Mouse (Mus musculus) right cerebral cortex, postnatal 14 days (tissue): ENCODE data around the gene Calu.
A peak's percentile ranks its signal among the peaks of the same experiment; 100 is the strongest.
"Not testable (repeated sequence)": the region's sequence is repeated elsewhere in the genome, so short reads cannot be mapped to it uniquely, and the experiment has no call there.

Experiments used
- DNase-seq: peaks from one replicate; pipeline ENCODE4 v3.0.0; 2022

Calu gene

GRCm38 (mm10) chr6:29363129-29363515 is 15.3 kb downstream of the Calu start:
- DNase-seq, result no peak

DNA sequence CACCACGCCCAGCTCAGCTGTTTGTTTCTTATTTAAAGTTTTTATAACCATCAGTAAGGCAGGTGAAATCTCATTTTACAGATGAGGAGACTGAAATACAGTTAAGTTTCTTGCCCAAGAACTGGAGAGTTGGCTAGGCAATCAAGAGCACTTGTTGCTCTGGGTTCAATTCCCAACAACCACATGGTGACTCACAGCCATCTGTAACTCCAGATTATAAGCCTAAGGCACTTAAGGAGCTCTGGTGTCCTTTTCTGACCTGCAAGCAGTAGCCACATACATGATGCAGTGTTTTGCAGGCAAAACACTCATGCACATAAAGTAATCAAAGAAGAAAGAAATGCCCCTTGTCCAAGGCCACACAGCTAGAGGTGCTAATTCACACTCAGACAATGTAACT is 17.4 kb downstream of the Calu start:
- no peak for DNase-seq

GRCm38 (mm10) chr6:29377386-29377785 is 29.5 kb downstream of the Calu start:
- DNase-seq, result no peak

GRCm38 (mm10) chr6:29378678-29379077 is 30.8 kb downstream of the Calu start:
- no peak for DNase-seq

- no peak for DNase-seq
Measured at GRCm38 (mm10) chr6:29379954-29380353, 32.1 kb downstream of the Calu start.

DNA sequence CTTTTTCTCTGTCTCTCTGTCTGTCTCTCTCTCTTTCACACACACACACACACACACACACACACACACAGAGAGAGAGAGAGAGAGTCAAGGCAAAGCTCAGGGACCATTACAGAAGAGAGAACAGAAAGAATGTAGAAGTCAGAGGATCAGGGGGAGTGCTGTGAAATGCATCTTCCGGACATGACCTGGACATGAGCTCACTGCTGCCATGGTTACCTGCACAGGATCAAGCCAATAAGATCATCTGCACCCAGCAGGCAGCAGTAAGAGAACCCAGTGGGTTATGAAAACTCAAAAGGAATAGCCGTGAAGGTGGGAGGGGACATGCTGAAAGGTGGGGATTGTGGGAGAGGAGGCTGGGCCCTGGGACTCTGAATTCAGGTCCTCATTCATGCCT is 34.6 kb downstream of the Calu start:
- no peak for DNase-seq

- no peak for DNase-seq
Measured at GRCm38 (mm10) chr6:29388052-29388518, 40.2 kb downstream of the Calu start, which contains the start of gene Opn1sw. Gene Opn1sw, minus strand, starts transcription at chr6:29388468.

DNA sequence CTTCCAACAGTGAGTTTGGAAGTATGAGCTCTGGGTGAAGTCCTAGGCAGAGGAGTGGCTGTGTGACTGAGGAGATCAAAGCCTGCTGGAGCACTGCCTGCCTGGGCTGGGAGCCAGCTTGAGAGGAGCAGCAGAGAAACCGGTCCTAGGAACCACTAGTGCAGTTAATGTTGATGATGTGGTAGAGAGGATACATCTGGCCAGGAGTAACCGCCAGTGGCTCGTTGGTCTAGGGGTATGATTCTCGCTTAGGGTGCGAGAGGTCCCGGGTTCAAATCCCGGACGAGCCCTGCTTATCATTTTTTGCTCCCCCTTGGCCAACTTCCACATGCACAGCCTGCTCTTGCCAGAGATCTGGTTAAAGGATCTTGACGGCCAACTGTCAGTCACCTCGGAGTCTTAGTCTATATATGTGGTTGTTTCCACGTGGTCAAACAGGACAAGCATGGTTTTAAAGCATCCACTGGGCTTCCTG is 40.8 kb downstream of the Calu start:
- DNase-seq, result peak; percentile 80

GRCm38 (mm10) chr6:29389425-29389824 is 41.6 kb downstream of the Calu start:
- no peak for DNase-seq

- not testable (repeated sequence) for DNase-seq
Measured at GRCm38 (mm10) chr6:29390500-29390899, 42.6 kb downstream of the Calu start.

- not testable (repeated sequence) for DNase-seq
Measured at GRCm38 (mm10) chr6:29391241-29391640, 43.4 kb downstream of the Calu start.

DNA sequence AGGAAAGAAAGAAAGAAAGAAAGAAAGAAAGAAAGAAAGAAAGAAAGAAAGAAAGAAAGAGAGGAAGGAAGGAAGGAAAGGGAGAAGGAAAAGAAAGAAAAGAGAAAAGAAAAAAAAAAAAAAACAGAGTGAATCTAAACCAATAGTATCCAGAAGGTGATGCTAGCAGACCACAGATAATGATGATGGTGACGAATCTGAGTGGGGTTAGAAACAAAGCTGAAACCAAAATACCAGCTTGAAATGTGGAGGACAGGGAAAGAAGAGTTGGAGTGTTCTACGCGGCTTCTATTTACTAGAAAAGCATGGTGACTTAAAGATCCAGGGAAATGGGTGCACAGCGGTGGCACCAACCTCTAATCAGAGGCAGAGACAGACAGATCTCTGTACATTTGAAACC is 43.9 kb downstream of the Calu start:
- DNase-seq, result no peak

- no peak for DNase-seq
Measured at GRCm38 (mm10) chr6:29394286-29394685, 46.4 kb downstream of the Calu start.

GRCm38 (mm10) chr6:29395910-29396713 is 48.2 kb downstream of the Calu start, which contains the start of gene Ccdc136:
Gene Ccdc136, plus strand, starts transcription at chr6:29396309.
- peak; percentile 73 for DNase-seq

DNA sequence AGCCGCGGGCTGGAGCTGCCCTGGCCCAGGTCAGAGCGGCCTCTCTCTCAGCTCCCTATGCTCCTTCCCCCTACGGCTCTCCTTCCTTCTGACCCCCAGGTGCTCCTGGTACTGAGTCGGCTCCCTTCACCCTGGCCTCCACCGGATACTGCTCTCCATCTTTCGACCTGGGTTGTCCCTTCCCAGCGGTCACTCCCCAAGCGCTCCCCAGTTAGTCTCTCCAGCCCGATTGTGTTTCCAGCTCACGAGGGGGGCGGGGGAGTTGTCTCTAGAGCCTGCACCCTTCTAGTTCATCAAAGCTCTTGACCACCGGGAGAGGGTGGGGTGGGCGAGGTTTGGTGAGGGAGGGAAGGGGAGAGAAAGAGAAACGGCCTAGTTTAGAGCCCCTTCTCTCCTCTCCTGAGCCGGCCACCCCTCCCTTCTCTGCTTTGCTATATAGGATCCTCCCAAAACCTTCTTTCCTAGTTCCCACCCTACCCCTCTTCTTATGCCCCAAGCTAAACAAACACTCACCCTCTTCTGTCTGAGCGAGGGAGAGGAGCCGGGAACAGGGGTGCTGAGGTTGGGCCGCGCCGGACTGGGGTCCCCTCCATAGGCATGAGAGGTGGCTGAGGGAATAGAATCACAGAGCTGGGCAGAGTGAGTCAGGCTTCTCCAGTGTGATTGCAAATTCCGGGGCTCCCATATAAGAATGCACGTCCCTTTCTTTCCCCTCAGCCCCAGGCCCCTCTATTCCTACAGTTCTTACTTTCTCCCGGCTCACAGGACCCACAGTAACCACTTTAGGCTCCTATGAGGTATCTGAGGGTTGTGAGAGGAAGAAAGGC is 49.1 kb downstream of the Calu start:
- no peak for DNase-seq

DNA sequence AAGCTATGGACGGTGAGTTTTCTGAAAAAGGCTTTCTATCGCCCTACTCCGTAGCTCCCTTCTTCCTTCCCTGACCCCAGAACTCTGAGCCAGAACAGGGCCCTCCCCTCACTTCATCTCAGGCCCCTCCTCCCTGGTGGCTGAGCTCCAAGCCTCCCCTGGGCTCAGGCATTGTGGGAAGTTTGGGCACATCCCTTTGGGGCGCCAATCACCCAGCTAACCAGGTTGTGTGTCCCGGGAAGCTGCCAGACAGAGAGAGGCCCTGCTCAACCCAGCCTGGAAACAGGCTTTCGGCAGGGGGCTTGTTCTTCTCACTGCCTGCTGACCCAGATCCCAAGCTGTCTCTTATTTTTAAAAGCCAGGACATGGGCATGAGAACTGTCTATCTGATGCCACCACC is 49.7 kb downstream of the Calu start:
- peak; percentile 44 for DNase-seq

DNA sequence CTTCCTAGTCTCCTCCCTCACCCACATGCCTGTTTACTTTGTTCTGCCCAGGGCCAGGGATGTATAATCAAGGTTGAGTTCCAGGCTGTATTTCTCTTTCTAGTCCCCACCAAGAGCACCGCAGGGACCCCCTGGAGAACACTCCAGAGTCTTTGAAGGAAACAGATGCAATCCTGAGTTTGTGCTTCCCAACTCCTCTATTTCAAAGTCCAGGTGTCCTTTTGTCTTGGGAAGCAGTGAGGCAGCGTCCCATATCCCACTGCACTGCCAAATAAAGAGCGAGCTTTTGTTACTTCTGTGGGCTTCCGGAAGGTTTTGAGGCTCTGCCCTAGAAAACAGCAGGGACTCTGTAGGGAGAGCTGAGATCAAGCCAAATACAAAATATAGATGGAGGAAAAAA is 52.0 kb downstream of the Calu start:
- DNase-seq, result no peak

GRCm38 (mm10) chr6:29402693-29403342 is 54.9 kb downstream of the Calu start:
- DNase-seq, result no peak

GRCm38 (mm10) chr6:29406412-29406811 is 58.5 kb downstream of the Calu start:
- DNase-seq, result no peak

- DNase-seq, result no peak
Measured at GRCm38 (mm10) chr6:29415446-29415845, 67.6 kb downstream of the Calu start.

GRCm38 (mm10) chr6:29420596-29420995 is 72.7 kb downstream of the Calu start:
- no peak for DNase-seq

DNA sequence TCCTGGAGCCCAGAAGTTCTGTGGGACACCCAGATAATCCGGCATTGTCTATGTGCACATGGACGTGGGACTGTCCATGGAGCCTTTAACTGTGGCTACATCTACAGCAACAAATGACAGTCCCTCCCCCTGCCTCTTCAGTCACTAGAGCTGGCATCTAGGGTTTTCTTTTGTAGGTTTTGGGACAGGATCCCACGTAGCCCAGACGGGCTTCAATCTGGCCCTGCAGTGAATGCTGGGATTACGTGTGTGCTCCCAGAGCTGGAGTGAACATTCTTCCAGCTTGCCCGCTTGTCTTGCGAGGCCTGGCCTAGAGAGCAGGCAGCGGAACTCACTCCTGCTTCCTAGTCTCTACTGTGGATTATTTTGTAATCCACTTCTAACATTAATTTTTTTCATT is 77.2 kb downstream of the Calu start:
- no peak for DNase-seq

DNA sequence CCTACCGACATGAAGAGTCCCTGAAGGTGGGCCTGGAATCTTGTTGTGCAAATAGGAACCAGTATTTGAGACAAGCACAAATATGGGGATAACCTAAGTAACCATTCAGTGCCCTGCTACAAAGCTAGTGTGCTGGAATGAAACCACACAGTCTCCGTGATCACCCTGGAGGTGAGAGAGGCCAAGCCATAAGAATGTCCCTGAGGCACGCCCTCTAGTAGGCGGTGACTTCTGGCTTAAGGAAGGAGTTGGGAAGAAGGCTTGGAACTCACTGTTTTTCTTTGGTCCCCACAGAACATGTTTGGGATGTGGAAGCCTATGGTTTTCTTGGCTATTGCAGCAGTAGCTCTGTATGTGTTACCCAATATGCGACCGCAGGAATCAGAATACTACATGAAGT is 78.5 kb downstream of the Calu start:
- DNase-seq, result no peak
